Mouse (Mus musculus): ENCODE data around the gene Nmrk2.

DNA sequence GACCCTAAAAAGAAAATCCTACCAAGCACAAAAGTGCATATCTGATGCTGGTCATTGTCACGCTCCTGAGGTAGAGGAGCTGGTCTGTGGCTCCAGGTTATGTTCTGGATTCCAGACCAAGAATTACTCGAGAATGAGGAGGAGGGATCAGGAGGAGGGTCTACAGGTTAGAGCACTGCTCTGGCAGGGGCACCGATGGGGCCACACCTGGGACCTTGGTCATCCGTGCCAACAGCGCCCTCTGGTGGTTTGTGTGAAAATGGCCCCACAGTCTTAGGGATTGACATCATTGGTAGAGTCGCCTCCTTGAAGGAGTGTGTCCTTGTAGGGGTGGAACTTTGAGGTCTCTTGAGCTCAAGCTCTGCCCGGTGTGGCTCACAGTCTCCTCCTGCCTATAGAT is 16.1 kb upstream of the Nmrk2 start:
- TF ChIP-seq POLR2A (IDR thresholded peaks at IDR 0.05; ENCODE audit: insufficient read depth, low read length) (no peak), CTCF (IDR thresholded peaks at IDR 0.05; ENCODE audit: low read depth, low read length) (peak; percentile 79), EP300 (IDR thresholded peaks at IDR 0.05; ENCODE audit: insufficient read depth, low read depth, low read length) (no peak)

Data from ES-Bruce4 (cell line).